Mouse (Mus musculus): Measurements from ENCODE around the gene Gpkow.

DNA sequence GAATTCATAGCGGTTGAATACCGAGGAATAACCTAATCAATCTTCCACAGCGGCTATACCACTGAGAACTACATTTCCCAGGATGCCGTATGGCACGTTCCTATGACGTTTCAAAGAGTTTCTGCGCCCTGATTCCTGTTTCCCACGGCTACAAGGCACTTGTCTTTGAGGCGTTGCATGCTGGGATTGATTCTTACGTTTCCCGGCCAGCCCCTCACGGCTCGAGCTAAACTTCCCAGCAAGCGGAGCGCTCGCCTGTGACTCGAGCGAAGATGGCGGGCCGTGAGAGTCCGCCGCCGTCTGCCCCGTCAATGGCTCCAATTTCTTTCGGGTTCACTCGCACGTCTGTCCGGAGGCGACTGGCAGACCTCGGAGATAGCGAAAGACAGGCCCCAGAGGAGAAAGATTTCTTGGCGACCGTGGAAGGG lies at the start of gene Gpkow:
- TF ChIP-seq CTCF (IDR thresholded peaks at IDR 0.05; ENCODE audit: low read depth, low read length) (no peak), POLR2A (IDR thresholded peaks at IDR 0.05; ENCODE audit: borderline replicate concordance, low read depth, low read length) (no peak)
